Mouse (Mus musculus): Measurements from ENCODE around the gene Dpp4.

Gene Dpp4

GRCm38 (mm10) chr2:62411211-62412080 lies 585 bp downstream of the Dpp4 start:
- DNase-seq (ENCODE audit: extremely low spot score, low read depth, low spot score), result no peak

GRCm38 (mm10) chr2:62408701-62409201 lies 3.3 kb downstream of the Dpp4 start:
- DNase-seq (ENCODE audit: extremely low spot score, low read depth, low spot score), result no peak

GRCm38 (mm10) chr2:62408216-62408615 lies 3.8 kb downstream of the Dpp4 start:
- DNase-seq (ENCODE audit: extremely low spot score, low read depth, low spot score), result no peak

GRCm38 (mm10) chr2:62403556-62404135 lies 8.4 kb downstream of the Dpp4 start:
- no peak for DNase-seq (ENCODE audit: extremely low spot score, low read depth, low spot score)

- DNase-seq (ENCODE audit: extremely low spot score, low read depth, low spot score), result no peak
Measured at GRCm38 (mm10) chr2:62401011-62401410, 11.0 kb downstream of the Dpp4 start.

GRCm38 (mm10) chr2:62399832-62400231 lies 12.2 kb downstream of the Dpp4 start:
- DNase-seq (ENCODE audit: extremely low spot score, low read depth, low spot score), result no peak

- DNase-seq (ENCODE audit: extremely low spot score, low read depth, low spot score), result no peak
Measured at GRCm38 (mm10) chr2:62399361-62399760, 12.7 kb downstream of the Dpp4 start.

- no peak for DNase-seq (ENCODE audit: extremely low spot score, low read depth, low spot score)
Measured at GRCm38 (mm10) chr2:62398115-62398875, 13.7 kb downstream of the Dpp4 start.

GRCm38 (mm10) chr2:62397661-62398060 lies 14.4 kb downstream of the Dpp4 start:
- DNase-seq (ENCODE audit: extremely low spot score, low read depth, low spot score), result no peak

GRCm38 (mm10) chr2:62396799-62397198 lies 15.2 kb downstream of the Dpp4 start:
- DNase-seq (ENCODE audit: extremely low spot score, low read depth, low spot score), result no peak

- DNase-seq (ENCODE audit: extremely low spot score, low read depth, low spot score), result no peak
Measured at GRCm38 (mm10) chr2:62394800-62395199, 17.2 kb downstream of the Dpp4 start.

GRCm38 (mm10) chr2:62392098-62392497 lies 19.9 kb downstream of the Dpp4 start:
- no peak for DNase-seq (ENCODE audit: extremely low spot score, low read depth, low spot score)

GRCm38 (mm10) chr2:62390961-62391461 lies 21.0 kb downstream of the Dpp4 start:
- no peak for DNase-seq (ENCODE audit: extremely low spot score, low read depth, low spot score)

GRCm38 (mm10) chr2:62390305-62390704 lies 21.7 kb downstream of the Dpp4 start:
- no peak for DNase-seq (ENCODE audit: extremely low spot score, low read depth, low spot score)

GRCm38 (mm10) chr2:62388841-62389240 lies 23.2 kb downstream of the Dpp4 start:
- no peak for DNase-seq (ENCODE audit: extremely low spot score, low read depth, low spot score)

- DNase-seq (ENCODE audit: extremely low spot score, low read depth, low spot score), result no peak
Measured at GRCm38 (mm10) chr2:62383196-62383595, 28.8 kb downstream of the Dpp4 start.

- no peak for DNase-seq (ENCODE audit: extremely low spot score, low read depth, low spot score)
Measured at GRCm38 (mm10) chr2:62382440-62382839, 29.6 kb downstream of the Dpp4 start.

- DNase-seq (ENCODE audit: extremely low spot score, low read depth, low spot score), result no peak
Measured at GRCm38 (mm10) chr2:62381756-62382155, 30.3 kb downstream of the Dpp4 start.

- DNase-seq (ENCODE audit: extremely low spot score, low read depth, low spot score), result no peak
Measured at GRCm38 (mm10) chr2:62373692-62374091, 38.3 kb downstream of the Dpp4 start.

GRCm38 (mm10) chr2:62370048-62370447 lies 42.0 kb downstream of the Dpp4 start:
- DNase-seq (ENCODE audit: extremely low spot score, low read depth, low spot score), result no peak

- no peak for DNase-seq (ENCODE audit: extremely low spot score, low read depth, low spot score)
Measured at GRCm38 (mm10) chr2:62368349-62369053, 43.5 kb downstream of the Dpp4 start.
